Mouse (Mus musculus): ENCODE measurements around the gene Rere. TPM values are rescaled to one million over a fixed set of nuclear protein-coding genes. Genes with fewer than 3 reads are reported as not detected.

Gene Rere
- total and polyA plus RNA-seq, 3 experiments: 3.1 to 36.5 (median 8.7) TPM

DNA sequence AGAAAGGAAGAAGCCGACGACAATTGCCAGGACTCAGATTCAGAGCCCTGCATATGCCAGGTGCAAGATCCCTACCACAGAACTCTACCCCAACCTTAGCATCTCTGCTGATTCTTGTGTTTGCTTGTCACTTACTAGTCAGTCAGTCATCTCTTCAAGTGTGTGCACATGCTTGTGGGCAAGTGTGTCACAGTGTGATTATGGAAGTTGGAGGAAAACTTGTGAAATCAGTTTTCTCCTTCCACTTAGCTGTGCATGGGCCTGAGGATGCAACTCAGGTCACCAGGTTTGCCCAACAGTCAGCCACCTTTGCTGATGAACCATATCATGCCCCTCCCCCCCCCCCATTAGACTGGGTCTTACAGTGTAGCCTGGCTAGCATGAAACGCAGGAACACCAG lies 103.5 kb downstream of the Rere start:
- dilution Hi-C loops (cut with MboI; ENCODE audit: extremely low pct_ligation_motif_present, extremely low pct_unique_long_range_greater_than_20kb, low sequenced_read_pairs): no loop called here
- in situ Hi-C loops (cut with MboI; ENCODE audit: low pct_ligation_motif_present, low pct_unique_long_range_greater_than_20kb, low sequenced_read_pairs): no loop called here
- TF ChIP-seq MAZ (IDR thresholded peaks at IDR 0.05; ENCODE audit: low read depth, low read length) (no peak), CHD2 (IDR thresholded peaks at IDR 0.05; ENCODE audit: low read length) (no peak), CHD1 (IDR thresholded peaks at IDR 0.05; ENCODE audit: low read depth, low read length) (no peak), ETS1 (conservative IDR thresholded peaks at IDR 0.05; ENCODE audit: low read depth, low read length) (no peak), ZMIZ1 (IDR thresholded peaks at IDR 0.05; ENCODE audit: low read depth, low read length) (no peak), MYC (IDR thresholded peaks at IDR 0.05; ENCODE audit: low read depth, low read length) (no peak), NRF1 (IDR thresholded peaks at IDR 0.05; ENCODE audit: low read depth, low read length) (no peak), TBP (conservative IDR thresholded peaks at IDR 0.05; ENCODE audit: low read depth, low read length) (no peak), ZNF384 (IDR thresholded peaks at IDR 0.05; ENCODE audit: low read depth, low read length) (no peak), TCF12 (IDR thresholded peaks at IDR 0.05; ENCODE audit: low read depth, low read length) (no peak), MAX (IDR thresholded peaks at IDR 0.05; ENCODE audit: low read length) (no peak)

DNA sequence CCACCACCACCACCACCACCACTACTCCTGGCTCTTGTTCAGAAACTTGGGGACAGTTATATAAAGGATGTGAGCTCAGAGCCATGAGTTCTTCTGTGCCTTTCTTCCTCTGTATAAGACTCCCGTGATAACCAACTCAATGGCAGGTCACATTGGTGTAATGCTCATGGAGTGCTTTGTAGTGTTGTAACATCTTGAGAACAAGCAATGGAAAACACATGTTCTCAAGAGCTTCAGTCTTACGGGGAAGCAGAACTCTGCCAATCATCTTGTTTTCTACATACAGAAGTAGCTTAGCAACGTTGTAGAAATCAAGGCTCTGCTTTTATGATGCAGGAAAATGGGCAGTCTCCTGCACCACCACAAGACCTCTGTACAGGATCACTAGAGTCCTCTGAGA lies 107.1 kb downstream of the Rere start:
- DNase-seq (ENCODE audit: extremely low read depth): no peak
- H3K79me2 ChIP-seq (replicated peaks; ENCODE audit: control insufficient read depth, extremely low read depth, insufficient read depth, poor library complexity, severe bottlenecking): peaks cover 6% of the 10 kb centered on the region; the same call in 1 of the 2 replicates
- dilution Hi-C loops (cut with MboI; ENCODE audit: extremely low pct_ligation_motif_present, extremely low pct_unique_long_range_greater_than_20kb, low sequenced_read_pairs) (no loop called here), in situ Hi-C loops (cut with MboI; ENCODE audit: low pct_ligation_motif_present, low pct_unique_long_range_greater_than_20kb, low sequenced_read_pairs) (no loop called here)
- no peak overlapping the region for H3K9ac ChIP-seq (ENCODE audit: insufficient read depth, low read depth)
- peaks cover 0 to 32% of the 10 kb centered on the region in 2 experiments for H3K36me3 ChIP-seq (replicated peaks in 1 of 2; ENCODE audit: control insufficient read depth in 1 of 2, insufficient read depth in 1 of 2, low read length in 1 of 2)
- no peak overlapping the region for H3K4me2 ChIP-seq (ENCODE audit: insufficient read depth, low read depth, poor library complexity, severe bottlenecking)
- TF ChIP-seq USF2 (conservative IDR thresholded peaks at IDR 0.05; ENCODE audit: low read depth, low read length): no peak
- TF ChIP-seq ETS1 (conservative IDR thresholded peaks at IDR 0.05; ENCODE audit: low read depth, low read length): no peak
- no peak for TF ChIP-seq CHD1 (IDR thresholded peaks at IDR 0.05; ENCODE audit: low read depth, low read length)
- no peak for TF ChIP-seq MAZ (IDR thresholded peaks at IDR 0.05; ENCODE audit: low read depth, low read length)
- peaks cover 0 to 10% of the 10 kb centered on the region in 2 experiments; a peak in 1 of 4 replicates for H3K4me1 ChIP-seq (ENCODE audit: control insufficient read depth in 1 of 2, insufficient read depth in 2 of 2)
- no peaks in the 10 kb centered on the region for H3K9me3 ChIP-seq (replicated peaks; ENCODE audit: low read length)
- H3K27me3 ChIP-seq (replicated peaks): no peaks in the 10 kb centered on the region
- no peak overlapping the region for H3K4me3 ChIP-seq (replicated peaks in 1 of 3; ENCODE audit: low read depth in 2 of 3, low read length in 2 of 3, poor library complexity in 1 of 3)
- H3K27ac ChIP-seq (ENCODE audit: insufficient read depth, low read depth): no peak overlapping the region

More for the DNA sequence above, 103.5 kb downstream of the Rere start:
- Histone ChIP-seq H3K4me1 (ENCODE audit: control insufficient read depth in 1 of 2, insufficient read depth in 2 of 2) (peaks cover 0 to 31% of the 10 kb centered on the region in 2 experiments; a peak in 3 of 4 replicates), H3K27ac (ENCODE audit: insufficient read depth, low read depth) (no peak overlapping the region), H3K27me3 (replicated peaks) (no peaks in the 10 kb centered on the region), H3K79me2 (replicated peaks; ENCODE audit: control insufficient read depth, extremely low read depth, insufficient read depth, poor library complexity, severe bottlenecking) (peaks cover 7% of the 10 kb centered on the region), H3K4me3 (replicated peaks in 1 of 3; ENCODE audit: low read depth in 2 of 3, low read length in 2 of 3, poor library complexity in 1 of 3) (no peak overlapping the region), H3K9me3 (replicated peaks; ENCODE audit: low read length) (no peaks in the 10 kb centered on the region), H3K9ac (ENCODE audit: insufficient read depth, low read depth) (no peak overlapping the region), H3K4me2 (ENCODE audit: insufficient read depth, low read depth, poor library complexity, severe bottlenecking) (no peak overlapping the region), H3K36me3 (replicated peaks in 1 of 2; ENCODE audit: control insufficient read depth in 1 of 2, insufficient read depth in 1 of 2, low read length in 1 of 2) (peaks cover 0 to 26% of the 10 kb centered on the region in 2 experiments)
- DNase-seq (ENCODE audit: extremely low read depth): no peak

DNA sequence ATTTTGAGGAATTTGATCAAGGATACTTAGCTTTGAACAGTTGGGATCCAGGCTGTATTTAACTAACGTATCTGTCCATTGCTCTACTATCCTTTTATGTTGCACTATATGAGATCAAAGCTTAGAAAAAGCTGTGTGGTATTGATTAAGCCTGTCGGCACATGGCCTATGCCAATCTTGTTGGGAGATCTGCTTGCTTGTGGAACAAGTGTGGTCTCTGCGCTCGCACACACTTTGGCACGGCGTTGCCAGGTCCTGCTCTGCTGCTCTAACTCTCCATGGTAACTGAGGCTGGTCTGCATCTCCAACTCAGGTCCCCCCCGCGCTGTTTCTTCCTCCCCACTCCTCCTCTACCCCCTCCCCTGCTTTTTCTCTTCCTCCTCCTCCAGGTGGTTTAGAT lies 112.2 kb downstream of the Rere start:
- H3K79me2 ChIP-seq (replicated peaks; ENCODE audit: control insufficient read depth, extremely low read depth, insufficient read depth, poor library complexity, severe bottlenecking): peaks cover 18% of the 10 kb centered on the region
- TF ChIP-seq TCF12 (IDR thresholded peaks at IDR 0.05; ENCODE audit: low read depth, low read length) (no peak), KAT2A (IDR thresholded peaks at IDR 0.05; ENCODE audit: insufficient replicate concordance, low read length) (no peak), ETS1 (conservative IDR thresholded peaks at IDR 0.05; ENCODE audit: low read depth, low read length) (no peak), MXI1 (IDR thresholded peaks at IDR 0.05; ENCODE audit: low read depth, low read length) (no peak), PAX5 (IDR thresholded peaks at IDR 0.05; ENCODE audit: low read length) (no peak), USF1 (IDR thresholded peaks at IDR 0.05; ENCODE audit: low read depth, low read length) (no peak), CHD2 (IDR thresholded peaks at IDR 0.05; ENCODE audit: low read length) (no peak), JUN (IDR thresholded peaks at IDR 0.05; ENCODE audit: insufficient read depth, low read depth, low read length) (no peak), IRF4 (IDR thresholded peaks at IDR 0.05; ENCODE audit: low read depth, low read length) (no peak), ZKSCAN1 (IDR thresholded peaks at IDR 0.05; ENCODE audit: borderline replicate concordance, low read depth, low read length) (no peak), MAZ (IDR thresholded peaks at IDR 0.05; ENCODE audit: low read depth, low read length) (no peak), CTCF (conservative IDR thresholded peaks at IDR 0.05 in 1 of 2, IDR thresholded peaks at IDR 0.05 in 1 of 2; ENCODE audit: low read depth in 2 of 2, low read length in 2 of 2) (no peak), CHD1 (IDR thresholded peaks at IDR 0.05; ENCODE audit: low read depth, low read length) (no peak), MYC (IDR thresholded peaks at IDR 0.05; ENCODE audit: low read depth, low read length) (no peak), UBTF (IDR thresholded peaks at IDR 0.05; ENCODE audit: low read depth, low read length) (no peak)
- H3K9me3 ChIP-seq (replicated peaks; ENCODE audit: low read length): no peaks in the 10 kb centered on the region
- DNase-seq (ENCODE audit: extremely low read depth): no peak
- H3K4me2 ChIP-seq (ENCODE audit: insufficient read depth, low read depth, poor library complexity, severe bottlenecking): no peak overlapping the region
- H3K27me3 ChIP-seq (replicated peaks): no peaks in the 10 kb centered on the region
- no peak overlapping the region for H3K4me3 ChIP-seq (replicated peaks in 1 of 3; ENCODE audit: low read depth in 2 of 3, low read length in 2 of 3, poor library complexity in 1 of 3)
- dilution Hi-C loops (cut with MboI; ENCODE audit: extremely low pct_ligation_motif_present, extremely low pct_unique_long_range_greater_than_20kb, low sequenced_read_pairs): no loop called here
- H3K9ac ChIP-seq (ENCODE audit: insufficient read depth, low read depth): no peak overlapping the region
- no peak overlapping the region; the same call in 1 of the 2 replicates for H3K27ac ChIP-seq (ENCODE audit: insufficient read depth, low read depth)
- in situ Hi-C loops (cut with MboI; ENCODE audit: low pct_ligation_motif_present, low pct_unique_long_range_greater_than_20kb, low sequenced_read_pairs): no loop called here
- peaks cover 0 to 26% of the 10 kb centered on the region in 2 experiments for H3K36me3 ChIP-seq (replicated peaks in 1 of 2; ENCODE audit: control insufficient read depth in 1 of 2, insufficient read depth in 1 of 2, low read length in 1 of 2)
- H3K4me1 ChIP-seq (ENCODE audit: control insufficient read depth in 1 of 2, insufficient read depth in 2 of 2): peaks cover 0 to 32% of the 10 kb centered on the region in 2 experiments; a peak in 2 of 4 replicates

All from CH12.LX (cell line).